Mouse (Mus musculus) hindlimb bud, embryonic 11.5 days (tissue): ENCODE results near the gene Casp12.
"Not testable (repeated sequence)": the region's sequence is repeated elsewhere in the genome, so short reads cannot be mapped to it uniquely, and the experiment has no call there.

Source experiments
- DNase-seq: peaks from one replicate; pipeline ENCODE4 v3.0.0-alpha.2; 2012; ENCODE audit warnings: low read depth, low spot score; ENCODE audit errors: extremely low spot score

The Casp12 gene

DNA sequence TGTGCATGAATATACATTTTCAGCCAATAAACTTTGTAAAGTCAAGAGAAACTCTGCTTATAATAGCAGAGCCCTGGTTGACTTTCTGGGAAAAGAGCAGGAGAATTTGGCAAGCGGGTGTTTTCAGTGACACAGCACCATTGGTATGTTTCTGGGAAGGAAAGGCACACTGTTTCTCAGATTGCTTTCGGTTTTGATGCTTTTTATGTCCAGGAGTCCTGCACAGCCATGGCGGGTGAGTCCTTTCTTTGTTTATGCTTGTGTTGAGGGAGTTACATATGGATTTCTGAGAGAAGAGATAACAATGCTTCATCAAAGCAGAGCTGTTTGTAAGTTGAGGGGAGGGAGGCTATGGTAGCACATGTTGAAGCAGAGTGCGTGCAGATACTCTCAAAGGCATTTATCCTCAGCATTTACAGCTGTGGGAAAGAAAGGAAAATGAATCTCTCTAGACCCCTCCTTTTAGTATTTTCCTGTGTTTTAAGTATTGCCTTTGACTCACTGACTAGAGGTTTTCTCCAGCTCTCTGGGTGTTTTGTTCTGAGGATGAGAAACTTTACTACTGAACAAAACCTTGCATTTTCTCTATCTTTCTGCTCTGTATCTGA is at the start of gene Casp12:
Gene Casp12, plus strand, starts transcription at position 140 of the 608 bp plus-strand sequence.
- no peak for DNase-seq

DNA sequence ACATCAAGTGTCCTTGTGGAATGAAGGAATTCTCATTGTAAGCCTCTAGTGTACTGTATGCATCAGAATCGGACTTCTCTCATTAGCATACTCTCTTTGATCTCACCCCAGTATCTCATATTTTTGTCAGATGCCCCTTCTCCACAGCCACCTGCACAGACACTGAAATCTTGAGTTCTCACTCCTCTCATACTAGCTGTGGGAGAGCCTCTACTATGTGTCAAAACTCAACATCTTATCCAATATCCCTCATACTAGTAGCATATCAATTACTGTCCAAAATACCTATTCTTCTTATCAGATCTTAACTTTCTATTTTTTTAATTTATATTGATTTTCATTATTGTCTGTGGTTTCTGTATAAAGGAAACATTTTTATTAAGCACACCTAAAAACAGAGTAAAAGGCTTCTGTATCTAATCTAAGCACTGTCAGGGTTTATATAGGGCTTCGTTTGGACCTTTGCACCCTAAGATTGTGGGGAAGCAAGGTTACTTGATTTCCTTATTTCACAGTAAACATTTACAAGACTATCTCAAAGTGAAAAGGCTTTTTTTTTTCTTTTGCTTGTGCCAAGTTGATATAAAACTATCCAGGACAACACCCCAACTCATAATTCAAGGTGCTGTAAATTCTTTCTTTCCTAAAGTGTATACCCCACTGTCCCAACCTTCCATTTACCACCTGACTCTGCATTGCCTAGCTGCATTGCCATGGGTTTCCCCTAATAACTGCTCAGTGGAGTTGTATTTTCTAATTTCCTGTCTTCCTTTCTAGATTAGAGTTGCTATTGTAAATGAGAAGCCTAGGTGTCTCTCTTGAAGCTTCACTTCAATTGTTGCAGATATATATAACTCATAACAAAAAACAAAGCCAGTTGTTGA is 48.6 kb upstream of the Casp12 start:
- DNase-seq, result no peak

DNA sequence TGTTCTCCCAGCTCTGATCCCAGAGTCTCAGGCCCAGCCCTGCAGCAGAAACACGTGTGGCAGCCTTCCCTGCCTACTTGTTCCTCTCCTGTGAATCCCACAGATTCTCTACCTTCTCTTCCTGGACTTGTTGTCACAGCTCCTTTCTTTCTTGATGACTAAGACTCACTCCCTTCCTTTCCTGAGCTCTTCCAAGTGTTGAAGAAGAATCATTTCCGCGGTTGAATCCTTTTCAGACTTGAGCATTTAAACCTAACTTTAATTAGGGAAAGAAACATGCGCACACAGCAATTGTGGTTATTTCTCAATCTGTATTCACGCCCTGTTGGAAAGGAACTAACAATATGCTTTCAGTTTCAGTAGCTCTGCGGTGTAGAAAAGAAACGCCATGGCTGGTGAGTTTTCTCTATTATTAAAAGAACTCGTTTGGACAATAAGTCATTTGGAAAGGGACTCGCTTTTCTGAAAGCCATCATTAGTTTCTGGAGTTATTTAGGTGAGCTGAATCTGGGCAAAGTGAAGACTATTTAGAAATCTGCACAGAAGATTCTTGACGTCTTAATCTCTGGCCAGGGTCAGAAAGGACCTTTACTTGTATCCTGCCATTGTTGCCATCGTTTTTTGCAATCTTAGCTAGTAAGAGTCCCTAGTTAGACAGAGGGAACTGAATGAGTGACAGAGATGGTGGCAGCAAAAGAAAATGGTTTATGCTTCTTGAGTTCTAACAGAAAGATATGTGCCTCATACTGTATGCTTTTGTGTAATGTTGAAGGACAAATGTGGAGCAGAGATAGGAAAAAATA is 46.7 kb upstream of the Casp12 start, which contains the start of gene Casp1:
Gene Casp1, plus strand, starts transcription at position 189 of the 803 bp plus-strand sequence.
- no peak for DNase-seq

DNA sequence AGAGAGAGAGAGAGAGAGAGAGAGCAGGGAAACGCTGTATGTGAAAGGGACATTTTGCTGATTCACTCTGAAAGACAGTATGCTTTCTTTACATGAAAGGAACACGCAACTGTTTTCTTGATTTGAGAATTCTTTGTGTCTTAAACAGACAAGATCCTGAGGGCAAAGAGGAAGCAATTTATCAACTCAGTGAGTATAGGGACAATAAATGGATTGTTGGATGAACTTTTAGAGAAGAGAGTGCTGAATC is 46.2 kb upstream of the Casp12 start:
- no peak for DNase-seq

DNA sequence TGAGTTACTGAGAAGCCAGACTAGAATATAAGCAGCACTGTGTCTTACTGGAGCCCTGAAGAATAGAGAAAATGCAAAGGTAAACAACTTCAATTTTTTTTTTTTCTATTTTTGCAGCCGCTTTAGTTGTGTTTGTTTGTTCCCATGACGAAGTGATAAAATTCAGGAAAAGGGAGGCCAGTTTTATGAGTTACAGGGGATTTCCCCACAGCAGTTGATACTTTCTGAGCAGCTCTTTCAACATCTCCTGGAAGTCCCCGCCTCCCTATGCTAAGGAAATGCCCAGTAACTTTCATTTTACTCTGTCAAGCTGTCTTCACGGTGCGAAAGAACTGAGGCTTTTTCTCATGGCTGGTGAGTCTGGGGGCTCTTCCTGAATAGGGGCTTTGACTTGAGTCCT is 36.7 kb upstream of the Casp12 start, which contains the start of gene Casp4:
Gene Casp4, plus strand, starts transcription at position 268 of the 400 bp plus-strand sequence.
- no peak for DNase-seq

DNA sequence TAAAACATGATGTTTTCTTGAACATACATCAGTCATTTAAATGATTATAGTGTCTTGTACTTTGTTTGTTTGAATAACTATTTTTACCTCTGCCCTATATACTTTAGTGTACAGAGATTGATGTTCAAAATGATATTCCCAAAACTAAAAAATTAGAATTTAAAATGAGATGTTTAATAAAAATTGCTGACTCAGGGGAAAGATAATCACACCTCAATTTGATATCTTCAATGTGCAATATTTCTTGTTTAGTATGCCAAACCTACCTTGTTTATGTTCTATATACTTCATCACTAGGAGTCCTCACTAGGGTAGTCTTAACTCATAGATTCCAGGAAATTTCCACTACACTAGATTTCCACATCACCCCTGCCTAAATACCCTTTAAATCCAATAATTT is 35.1 kb upstream of the Casp12 start:
- no peak for DNase-seq

DNA sequence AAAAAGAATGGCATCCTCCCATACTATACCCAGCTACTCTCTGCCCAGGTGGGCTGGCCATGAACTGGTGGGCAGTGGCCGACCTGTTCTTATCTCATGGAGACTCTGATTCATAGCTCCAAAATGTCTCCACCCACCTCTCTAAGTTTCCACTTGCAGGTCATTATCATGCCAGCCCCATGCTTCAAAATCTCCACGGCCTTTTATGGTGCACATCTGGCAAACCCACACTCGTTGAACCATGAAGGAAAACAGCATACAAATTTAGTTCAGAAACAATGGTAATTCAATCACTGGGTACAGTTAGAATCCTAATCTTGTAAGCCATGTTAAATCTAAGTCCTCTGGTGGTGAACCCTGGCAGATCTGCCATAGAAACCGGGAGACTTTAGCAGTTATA is 33.8 kb upstream of the Casp12 start:
- DNase-seq, result no peak

DNA sequence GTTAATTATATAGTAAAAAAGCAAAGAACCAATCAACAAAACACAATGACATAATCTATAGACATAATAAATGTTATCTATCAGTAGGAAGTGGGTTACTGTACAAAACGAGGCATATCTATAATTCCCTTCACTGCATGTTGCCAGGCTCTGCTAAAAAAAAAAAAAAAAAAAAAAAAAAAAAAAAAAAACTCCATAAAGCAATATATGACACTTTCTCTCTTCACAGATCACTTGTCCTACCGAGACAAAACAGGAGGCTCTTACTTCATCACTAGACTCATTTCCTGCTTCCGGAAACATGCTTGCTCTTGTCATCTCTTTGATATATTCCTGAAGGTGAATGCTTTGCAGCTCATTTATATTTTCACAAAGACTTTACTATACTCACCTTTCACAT is 17.0 kb upstream of the Casp12 start:
- no peak for DNase-seq

DNA sequence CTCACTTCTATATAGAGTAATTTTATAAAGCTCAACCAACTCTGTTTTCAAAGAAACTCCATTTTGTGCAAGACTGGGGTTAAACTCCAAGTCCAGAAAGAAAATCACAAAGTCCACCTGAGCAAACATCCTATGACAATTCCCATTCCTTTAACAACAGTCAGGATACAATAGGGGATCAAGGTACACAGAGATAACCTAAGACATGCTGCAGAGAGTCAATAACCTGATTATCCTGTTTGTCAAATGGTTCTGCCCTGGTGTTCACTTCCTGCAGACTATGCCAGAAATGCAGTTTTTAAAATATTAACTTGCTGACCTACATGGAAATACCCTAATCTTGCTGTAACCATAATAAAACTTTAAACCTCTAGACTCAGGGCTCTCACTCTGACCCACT is 12.8 kb upstream of the Casp12 start:
- no peak for DNase-seq

DNA sequence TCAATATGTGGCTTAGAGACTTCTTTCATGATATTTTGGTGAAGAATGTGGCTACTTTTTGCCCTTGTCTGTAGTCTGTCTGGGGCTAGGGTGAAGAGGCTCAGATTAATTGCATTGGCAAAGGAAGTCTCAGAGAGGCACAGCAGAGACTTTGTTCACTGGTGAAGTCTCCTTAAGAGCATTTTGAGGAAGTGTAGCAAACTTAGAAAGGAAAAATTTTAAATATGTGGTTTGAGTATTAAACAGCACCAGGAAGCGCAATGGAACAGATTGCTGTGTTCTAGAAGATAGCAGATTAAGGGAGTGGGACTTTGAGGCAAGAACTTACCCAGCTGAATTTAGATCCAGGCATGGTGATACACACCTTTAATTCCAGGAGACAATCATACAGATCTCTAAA is 11.8 kb upstream of the Casp12 start:
- no peak for DNase-seq

DNA sequence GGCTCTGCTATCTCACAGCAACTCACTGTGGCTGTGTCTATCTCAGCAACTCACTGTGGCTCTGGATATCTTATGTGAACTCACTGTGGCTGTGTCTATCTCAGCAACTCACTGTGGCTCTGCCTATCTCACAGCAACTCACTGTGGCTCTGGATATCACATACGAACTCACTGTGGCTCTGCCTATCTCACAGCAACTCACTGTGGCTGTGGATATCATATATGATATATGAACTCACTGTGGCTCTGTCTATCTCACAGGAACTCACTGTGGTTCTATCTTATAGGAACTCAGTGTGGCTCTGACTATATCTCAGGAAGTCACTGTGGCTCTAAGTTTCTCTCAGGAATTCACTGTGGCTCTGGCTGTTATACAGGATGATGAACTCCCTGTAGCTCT is 2.1 kb upstream of the Casp12 start:
- DNase-seq, result no peak

DNA sequence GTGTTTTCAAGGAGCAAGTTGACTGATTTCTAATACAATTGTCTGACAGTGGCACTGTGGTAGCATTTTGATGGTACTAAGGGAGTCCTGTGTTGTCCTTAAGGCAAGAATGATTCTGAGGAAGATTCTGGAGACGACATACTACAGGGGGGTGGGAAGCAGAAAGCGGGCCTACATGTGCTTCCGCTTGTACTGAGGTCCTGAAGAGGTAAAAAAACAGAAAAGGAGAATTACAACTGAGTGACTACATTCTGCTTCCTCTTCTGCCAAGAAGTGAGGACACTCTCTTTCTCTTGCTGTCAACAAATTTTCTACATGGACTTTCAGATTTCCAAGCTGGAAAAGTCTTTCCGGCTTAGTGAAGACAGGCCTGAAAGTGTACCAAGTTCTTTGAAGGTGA is 1.1 kb upstream of the Casp12 start:
- no peak for DNase-seq

DNA sequence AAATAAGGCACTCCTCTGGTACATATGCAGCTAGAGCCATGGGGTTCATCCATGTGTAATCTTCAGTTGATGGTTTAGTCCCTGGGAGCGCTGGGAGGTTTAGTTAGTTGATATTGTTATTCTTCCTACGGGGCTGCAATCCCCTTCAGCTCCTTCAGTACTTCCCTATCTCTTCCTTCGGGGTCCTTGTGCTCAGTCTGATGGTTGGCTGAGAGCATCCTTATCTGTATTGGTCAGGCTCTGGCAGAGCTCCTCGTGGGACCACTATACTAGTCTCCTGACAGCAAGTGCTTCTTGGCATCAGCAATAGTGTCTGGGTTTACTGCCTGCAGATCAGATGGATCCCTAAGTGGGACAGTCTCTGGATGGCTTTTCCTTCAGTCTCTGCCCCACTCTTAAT is 2.2 kb downstream of the Casp12 start:
- DNase-seq, result no peak

DNA sequence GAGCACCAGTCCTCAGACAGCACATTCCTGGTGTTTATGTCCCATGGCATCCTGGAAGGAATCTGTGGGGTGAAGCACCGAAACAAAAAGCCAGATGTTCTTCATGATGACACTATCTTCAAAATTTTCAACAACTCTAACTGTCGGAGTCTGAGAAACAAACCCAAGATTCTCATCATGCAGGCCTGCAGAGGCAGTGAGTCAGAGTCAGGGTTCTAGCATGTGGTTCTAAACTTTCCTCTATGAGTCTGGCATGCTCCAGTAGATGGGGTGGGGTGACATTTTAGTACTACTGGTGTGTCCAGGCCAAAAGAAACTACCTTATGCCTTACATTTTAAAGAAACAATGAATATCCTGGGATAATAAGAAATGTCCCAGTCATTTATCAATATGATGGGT is 8.4 kb downstream of the Casp12 start:
- DNase-seq, result no peak

DNA sequence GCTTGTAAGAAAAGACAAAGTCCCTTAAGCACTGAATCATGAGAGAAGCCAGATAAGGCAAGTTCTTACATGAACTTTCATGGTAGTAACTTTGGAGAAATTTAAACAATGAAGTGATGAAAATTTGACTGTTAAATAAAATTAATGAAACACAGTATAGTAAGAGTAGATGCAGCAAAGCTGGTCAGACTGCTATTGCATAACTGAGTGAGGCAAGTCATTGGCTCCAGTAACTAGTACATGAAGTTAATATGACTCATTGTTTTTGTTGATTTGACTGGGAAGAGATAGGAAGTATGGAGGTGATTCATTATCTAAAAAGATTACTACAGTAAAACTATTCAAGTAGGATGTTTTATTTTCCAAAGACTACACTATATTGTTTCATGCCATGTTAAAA is 11.6 kb downstream of the Casp12 start:
- no peak for DNase-seq

DNA sequence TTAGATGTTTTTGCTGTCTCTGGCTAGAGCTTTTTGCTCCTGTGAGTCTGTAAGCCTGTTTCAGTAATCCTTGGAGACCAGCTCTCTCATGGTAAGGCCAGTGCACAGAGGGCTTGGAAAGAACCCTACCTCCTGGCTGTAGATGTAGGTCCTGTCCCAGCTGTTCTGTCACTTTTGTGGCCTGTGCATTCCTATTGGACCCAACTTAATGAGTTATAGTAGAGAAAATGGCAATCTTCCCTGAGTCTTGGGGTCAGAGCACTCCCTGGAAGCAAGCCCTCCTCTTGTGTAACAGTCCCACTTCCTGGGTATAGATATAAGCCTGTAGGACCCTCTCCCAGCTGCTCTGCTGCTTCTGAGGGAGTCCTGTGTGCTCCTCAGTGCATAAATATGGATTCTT is 48.3 kb downstream of the Casp12 start:
- no peak for DNase-seq

DNA sequence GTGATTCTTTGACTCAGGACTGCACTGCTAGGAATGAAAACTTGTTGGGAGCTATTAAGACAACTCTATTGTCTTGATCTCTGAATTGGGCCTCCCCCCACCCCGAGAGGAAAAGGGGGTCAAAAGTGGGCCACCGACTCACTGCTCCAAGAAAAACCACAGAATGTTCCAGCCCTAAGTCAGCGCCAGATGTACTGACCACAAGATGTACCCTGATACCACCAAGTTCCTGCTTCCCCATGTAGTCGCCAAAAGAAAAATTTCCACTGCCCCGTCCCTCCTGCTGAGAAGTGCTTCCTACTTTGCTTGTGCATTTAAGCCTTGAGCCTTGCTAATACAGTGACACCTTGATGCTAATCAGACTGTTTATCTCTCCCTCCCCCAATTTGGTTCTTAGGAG is 50.6 kb downstream of the Casp12 start:
- not testable (repeated sequence) for DNase-seq

DNA sequence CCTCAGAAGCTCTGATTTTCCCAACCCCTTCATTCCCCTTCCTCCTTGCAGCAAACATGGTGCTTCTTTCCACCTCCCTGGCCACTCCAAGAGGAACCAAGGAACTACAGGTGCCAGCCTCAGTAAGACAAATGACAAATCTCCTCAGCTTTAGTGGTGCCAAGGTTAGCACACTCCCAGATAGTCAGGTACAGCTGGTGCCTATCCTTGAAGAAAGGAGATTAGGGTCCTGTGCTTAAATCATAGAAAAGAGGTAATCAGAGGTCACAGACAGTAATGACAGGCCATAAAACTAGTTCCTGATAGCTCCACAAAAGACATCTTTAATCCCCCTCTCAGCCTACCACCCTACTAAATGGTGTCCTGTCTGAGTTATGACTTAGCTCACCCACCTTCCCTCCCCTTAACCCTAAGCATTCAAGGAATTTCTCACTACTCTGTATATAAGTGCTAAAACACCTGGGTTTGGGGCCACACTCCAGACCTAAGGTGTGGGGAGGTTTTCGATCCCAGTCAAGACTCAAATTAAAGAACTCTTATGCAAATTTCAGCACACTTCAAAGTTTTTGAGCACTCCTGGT is 65.8 kb downstream of the Casp12 start:
- DNase-seq, result no peak

DNA sequence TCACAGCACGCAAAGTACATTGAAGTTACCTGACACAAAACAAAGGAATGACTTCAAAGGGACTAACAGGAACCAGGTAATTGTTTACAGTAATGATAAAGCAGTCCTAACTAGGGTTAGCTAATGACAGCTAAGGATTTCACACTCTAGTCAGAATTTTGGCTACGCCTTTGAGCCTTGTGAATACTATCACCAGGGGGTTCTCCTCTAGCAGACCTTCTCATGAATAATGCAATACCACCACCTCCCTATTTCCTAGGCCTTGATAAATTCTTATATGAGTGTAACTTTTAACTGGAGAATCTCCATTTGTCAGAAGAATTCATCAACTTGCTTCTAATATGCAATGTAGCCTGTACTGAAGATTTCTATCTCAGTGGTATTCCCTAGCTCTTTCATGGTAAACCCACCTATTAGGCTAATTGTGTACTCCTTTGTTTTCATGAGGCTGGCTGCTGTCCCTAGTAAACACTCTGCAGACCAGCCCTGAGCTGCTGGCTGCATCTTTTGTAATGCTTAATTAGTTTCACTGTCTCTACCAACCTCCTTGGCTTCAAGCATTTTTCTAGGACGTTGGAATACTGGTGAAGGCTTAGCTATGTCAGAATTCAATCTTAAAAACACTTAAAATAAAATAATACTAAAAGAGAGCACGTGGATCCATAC is 67.3 kb downstream of the Casp12 start:
- no peak for DNase-seq

DNA sequence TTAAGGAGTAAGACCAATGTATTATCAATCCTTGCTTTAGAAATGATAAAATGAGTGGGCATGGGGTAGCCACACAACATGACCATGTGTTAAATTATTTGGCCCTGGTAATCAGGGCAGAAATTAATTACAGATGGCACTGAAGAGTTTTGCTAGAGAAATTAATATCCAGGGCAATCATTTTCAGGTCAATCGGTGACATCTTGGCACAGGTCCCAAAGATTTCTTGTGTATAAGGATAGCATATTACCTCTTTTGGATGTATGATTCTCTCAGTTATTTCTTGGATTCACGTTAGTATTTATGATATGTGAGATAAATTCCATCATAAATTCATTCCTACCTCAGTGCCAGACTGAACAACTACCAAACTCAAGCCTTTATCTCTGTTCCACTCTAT is 72.6 kb downstream of the Casp12 start:
- no peak for DNase-seq
